Mouse (Mus musculus) CD4-positive naive resting alpha-beta T cell, adult 76 days (primary cell): Measurements from ENCODE around the gene Mfn1. TPM values are rescaled to one million over a fixed set of nuclear protein-coding genes. Genes with fewer than 3 reads are reported as not detected.

Source experiments
- total RNA-seq: library from RNA; stranded (reverse); gene quantifications from one replicate; pipeline ENCODE4 v1.2.4, GENCODE M21; 2023

Mfn1 gene
- total RNA-seq: 36.6 TPM

DNA sequence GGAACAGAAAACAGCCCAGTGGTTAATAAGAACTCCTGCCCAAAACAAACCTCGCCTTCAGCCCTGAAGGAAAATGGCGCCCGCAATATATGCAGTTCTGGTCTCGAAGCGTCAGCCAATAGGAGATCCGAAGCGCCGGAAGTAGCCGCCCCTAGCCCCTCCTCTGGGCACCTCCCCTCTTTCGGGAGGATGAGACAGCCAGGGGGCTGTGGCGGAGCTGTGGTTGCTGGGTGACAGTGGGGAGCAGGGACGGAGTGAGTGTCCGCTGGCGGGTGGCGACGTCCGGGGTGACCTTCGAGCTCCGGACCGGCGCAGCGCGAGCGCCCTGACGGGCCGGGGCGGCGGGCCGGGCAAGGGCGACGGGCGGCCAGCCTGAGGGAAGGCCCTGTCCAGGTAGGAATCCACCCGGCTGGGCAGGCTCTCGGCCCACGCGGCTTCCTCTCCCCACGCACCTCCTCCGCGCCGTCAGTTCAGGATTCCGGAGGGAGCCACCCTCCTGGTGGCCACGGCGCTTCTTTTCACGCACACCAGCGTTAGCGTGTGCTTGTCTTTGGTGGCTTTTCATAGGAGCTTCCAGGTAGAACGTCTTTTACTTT lies at the start of gene Mfn1:
Mfn1 (plus strand) TSS at position 163 of the 596 bp plus-strand sequence.

DNA sequence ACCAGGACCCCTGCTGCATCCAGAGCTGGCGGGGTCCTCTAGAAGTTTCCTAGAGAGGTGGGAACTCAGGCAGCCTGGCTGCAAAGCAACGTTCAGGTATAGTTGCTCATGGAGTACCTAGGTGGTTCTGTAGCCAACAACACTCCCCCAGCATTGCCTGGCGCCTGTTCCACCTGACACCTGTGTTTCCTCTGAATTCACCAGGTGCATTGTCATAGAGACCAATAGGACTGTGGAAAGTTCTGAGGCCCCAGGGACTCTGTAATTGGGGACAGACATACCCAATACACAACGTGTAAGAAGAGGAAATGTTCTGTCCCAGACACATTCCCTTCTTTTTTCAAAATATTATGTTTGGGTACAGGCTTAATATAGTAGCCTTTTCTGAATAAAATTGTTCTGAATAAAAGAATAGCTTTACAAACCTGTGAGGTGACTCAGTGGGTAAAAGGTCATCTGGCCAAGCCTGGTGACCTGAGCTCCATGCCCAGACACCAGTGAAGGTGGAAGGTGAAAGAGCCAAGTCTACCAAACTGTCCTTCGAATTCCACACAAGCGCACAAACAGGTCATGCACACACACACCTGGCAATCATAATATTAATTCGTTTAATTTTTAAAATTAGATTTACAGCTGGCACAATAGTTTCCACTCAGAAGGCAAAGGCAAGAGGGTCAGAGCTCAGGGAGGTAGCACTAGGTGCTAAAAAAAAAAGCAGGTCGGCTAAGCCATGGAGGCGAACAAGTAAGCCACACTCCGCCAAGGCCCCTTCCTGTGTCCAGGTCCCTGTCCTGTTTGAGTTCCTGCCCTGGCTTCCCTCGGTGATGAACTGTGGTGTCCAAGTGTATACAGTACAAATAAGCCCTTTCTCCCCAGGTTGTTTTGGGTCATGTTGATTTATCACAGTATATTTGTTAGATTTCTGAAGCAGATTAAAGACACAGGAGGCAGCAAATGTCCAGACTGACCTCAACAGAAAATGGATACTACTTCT lies 36.9 kb upstream of the Mfn1 start, which contains the start of gene Kcnmb3:
Kcnmb3 (minus strand) TSS at position 135 of the 994 bp plus-strand sequence.

GRCm38 (mm10) chr3:32509496-32510374 lies 19.5 kb upstream of the Mfn1 start, which contains the start of gene Zfp639:
Zfp639 (plus strand) TSS chr3:32510259.

DNA sequence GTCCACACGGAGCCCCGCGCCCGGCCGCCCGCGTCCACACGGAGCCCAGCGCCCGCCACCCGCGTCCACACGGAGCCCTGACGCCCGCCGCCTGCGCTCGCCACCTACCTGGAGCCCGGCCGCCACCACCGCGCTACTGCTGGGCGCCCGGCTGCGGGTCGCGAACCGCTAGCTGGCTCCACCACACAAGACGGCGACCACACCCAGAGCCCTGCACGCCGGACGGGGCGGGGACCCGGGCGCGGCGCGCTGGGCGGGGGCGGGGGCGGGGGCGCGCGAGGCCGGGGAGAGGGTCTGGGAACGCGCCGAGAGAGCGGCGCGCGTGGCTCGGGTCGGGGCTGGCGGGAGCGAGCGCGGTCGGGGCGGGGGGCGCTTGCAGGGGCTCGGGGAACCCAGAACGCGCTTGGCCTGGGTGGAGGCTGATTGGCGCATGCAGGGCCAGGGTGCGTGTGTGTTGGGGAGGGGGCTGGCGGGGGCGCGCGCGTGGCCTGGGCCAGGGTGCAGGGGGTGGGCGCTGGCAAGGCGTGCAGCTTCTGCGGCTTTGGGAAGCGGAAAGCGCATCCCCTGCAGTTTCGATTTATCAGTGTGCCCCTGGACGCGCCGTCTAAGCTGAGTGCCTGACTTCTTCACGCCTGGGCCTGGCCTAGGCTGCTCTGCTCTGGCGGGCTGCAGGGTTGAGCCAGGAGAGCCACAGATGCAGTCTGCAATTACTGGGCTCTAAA lies 87.2 kb downstream of the Mfn1 start, which contains the start of gene Gnb4:
Gnb4 (minus strand) TSS at position 255 of the 722 bp plus-strand sequence.

Other genes starting within 250 kb of the Mfn1 start
- gene Zmat3, start 163.5 kb upstream of the Mfn1 start, total RNA-seq: 8.8 TPM
- gene Pik3ca, start 131.8 kb upstream of the Mfn1 start, total RNA-seq: 43.5 TPM
- not detected for gene Kcnmb3, start 37.2 kb upstream of the Mfn1 start, total RNA-seq
- 47.4 TPM for gene Zfp639, start 19.2 kb upstream of the Mfn1 start, total RNA-seq
- gene Gnb4, start 87.1 kb downstream of the Mfn1 start, total RNA-seq: 14.7 TPM
- 54.9 TPM for gene Actl6a, start 176.8 kb downstream of the Mfn1 start, total RNA-seq
- 73.6 TPM for gene Ndufb5, start 207.5 kb downstream of the Mfn1 start, total RNA-seq
- 8.9 TPM for gene Mrpl47, start 208.1 kb downstream of the Mfn1 start, total RNA-seq